Mouse (Mus musculus): ENCODE measurements around the gene Snx1.

- TF ChIP-seq CTCF (IDR thresholded peaks at IDR 0.05; ENCODE audit: borderline replicate concordance, extremely low read depth, insufficient read depth, insufficient read length) (no peak), POLR2A (IDR thresholded peaks at IDR 0.05; ENCODE audit: borderline replicate concordance, extremely low read depth, insufficient read depth, insufficient read length, poor library complexity, severe bottlenecking) (no peak)
These were observed 73.7 kb downstream of the Snx1 start for GRCm38 (mm10) chr9:66052731-66053130.

All from brain, embryonic 14.5 days (tissue).